Mouse (Mus musculus): Measurements from ENCODE around the gene Itgam.

GRCm38 (mm10) chr7:128016650-128017049, 45.8 kb upstream of the Itgam start:
- TF ChIP-seq CTCF (IDR thresholded peaks at IDR 0.05; ENCODE audit: borderline replicate concordance, insufficient read depth, low read depth, low read length), result no peak
- no peak for TF ChIP-seq POLR2A (IDR thresholded peaks at IDR 0.05; ENCODE audit: borderline replicate concordance, insufficient read depth, low read length)
